Mouse (Mus musculus): ENCODE measurements at regions not wholly inside any gene's neighbourhood (a gene's known extent, or its start where the extent isn't known, plus 50 kb on each side); places are given as distances from the start of the nearest gene placed in this dataset.
A peak's percentile ranks its signal among the peaks of the same experiment; 100 is the strongest.

DNA sequence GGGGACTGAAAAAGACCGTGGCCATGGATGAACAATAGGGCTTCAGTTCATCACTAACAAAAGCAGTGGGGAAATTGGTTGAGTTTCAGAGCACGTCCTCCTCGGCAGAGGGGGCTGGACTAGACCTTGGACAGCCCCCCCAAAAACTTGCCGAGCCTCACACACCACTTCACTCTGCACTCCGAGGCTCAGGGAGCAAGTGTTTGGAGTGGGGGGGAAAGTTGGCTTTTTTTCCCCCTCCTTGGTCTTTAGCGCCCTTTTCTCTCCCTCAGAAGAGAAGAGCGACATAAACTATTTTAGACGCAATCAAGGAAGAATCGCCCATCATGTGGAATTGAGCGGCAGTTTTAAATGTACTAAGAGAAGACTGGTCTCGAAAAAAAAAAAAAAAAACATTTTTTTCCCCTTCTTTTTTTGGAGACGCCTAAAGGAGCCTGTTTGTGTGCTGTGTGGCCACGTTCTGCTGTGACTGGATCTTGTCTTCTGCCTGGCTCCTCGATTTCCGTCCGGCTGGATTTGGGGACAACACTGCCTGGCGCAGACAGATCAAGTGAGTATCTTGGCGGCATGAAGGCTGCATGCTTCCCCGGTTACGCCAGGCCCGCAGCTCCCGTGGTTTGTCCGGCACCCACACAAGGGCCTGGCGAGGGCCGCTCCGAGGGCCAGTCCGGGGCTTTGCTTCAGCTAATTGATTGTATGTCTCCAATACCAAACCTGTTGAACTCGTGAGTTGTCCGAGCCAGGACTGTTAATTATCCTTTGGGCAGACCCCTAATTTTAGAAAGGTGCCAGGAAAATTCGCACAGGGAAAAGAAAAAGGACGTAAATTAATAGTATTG lies 228.7 kb downstream of the Mef2c start:
- Histone ChIP-seq H3K36me3 (no peaks in the 10 kb centered on the region), H3K27ac (replicated peaks) (no peak overlapping the region), H3K4me3 (peak overlapping the region; percentile 41), H3K4me1 (peaks cover 26% of the 10 kb centered on the region), H3K9me3 (no peaks in the 10 kb centered on the region), H3K4me2 (peak overlapping the region; percentile 91), H3K27me3 (replicated peaks) (peaks cover 84% of the 10 kb centered on the region), H3K9ac (0 out of 2 replicates have a peak overlapping the region, but pooled peaks have one; percentile 7)
- no peak for ATAC-seq (ENCODE audit: extremely low read depth, insufficient number of reproducible peaks, low FRiP score, low TSS enrichment)
- whole genome bisulfite sequencing, result 1% methylated on average over 31 of the region's 31 CpGs

- Histone ChIP-seq H3K9ac (0 out of 2 replicates have a peak overlapping the region, but pooled peaks have one; percentile 19), H3K27me3 (replicated peaks) (peaks cover 84% of the 10 kb centered on the region), H3K4me3 (peak overlapping the region; percentile 41), H3K27ac (replicated peaks) (no peak overlapping the region), H3K4me2 (peak overlapping the region; percentile 91), H3K4me1 (peaks cover 35% of the 10 kb centered on the region), H3K9me3 (no peaks in the 10 kb centered on the region), H3K36me3 (no peaks in the 10 kb centered on the region)
- no peak for ATAC-seq (ENCODE audit: extremely low read depth, insufficient number of reproducible peaks, low FRiP score, low TSS enrichment)
- WGBS, result 3% methylated on average over 24 of the region's 24 CpGs
Measured at GRCm38 (mm10) chr13:83733231-83733990, 229.6 kb downstream of the Mef2c start.

DNA sequence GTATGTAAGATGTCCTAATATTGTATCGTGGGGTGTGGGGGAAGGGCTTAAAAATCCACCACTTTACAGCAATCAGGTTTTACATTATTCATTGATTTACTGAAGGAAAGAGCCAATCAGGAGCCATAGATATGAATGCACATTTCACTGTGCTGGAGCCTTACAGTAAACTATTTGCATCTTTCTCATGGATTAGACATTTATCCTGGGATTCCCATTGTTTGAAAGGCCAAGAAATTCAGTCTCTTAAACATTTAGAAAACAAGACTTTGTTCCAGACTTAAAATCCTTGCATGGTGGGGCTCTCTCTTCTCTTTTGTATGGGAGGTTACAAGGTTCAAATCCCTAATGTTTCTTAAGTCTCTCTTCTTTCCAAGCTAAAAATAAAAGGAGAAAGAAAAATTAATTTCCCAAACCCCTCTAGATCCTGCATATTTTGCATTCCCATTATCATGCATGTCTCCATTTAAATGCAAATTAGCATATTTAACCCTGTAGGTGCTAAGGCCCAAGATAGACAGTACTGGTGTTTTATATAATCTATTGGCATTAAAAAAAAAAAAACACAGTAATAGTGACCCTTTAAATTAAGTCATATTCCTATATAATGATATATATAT lies 230.3 kb downstream of the Mef2c start:
- Histone ChIP-seq H3K27ac (replicated peaks) (no peak overlapping the region), H3K4me3 (peak overlapping the region; percentile 41), H3K9me3 (no peaks in the 10 kb centered on the region), H3K9ac (no peak overlapping the region), H3K27me3 (replicated peaks) (peaks cover 84% of the 10 kb centered on the region), H3K4me2 (peak overlapping the region; percentile 91), H3K36me3 (no peaks in the 10 kb centered on the region), H3K4me1 (peaks cover 39% of the 10 kb centered on the region)
- ATAC-seq (ENCODE audit: extremely low read depth, insufficient number of reproducible peaks, low FRiP score, low TSS enrichment), result no peak
- WGBS, result 3% methylated on average over 1 of the region's 1 CpGs

- Histone ChIP-seq H3K27me3 (replicated peaks) (peaks cover 85% of the 10 kb centered on the region), H3K9me3 (no peaks in the 10 kb centered on the region), H3K4me3 (no peak overlapping the region), H3K27ac (replicated peaks) (no peak overlapping the region), H3K9ac (no peak overlapping the region), H3K36me3 (no peaks in the 10 kb centered on the region), H3K4me1 (peaks cover 41% of the 10 kb centered on the region), H3K4me2 (no peak overlapping the region)
- ATAC-seq (ENCODE audit: extremely low read depth, insufficient number of reproducible peaks, low FRiP score, low TSS enrichment), result no peak
- 15% methylated on average over 1 of the region's 1 CpGs for WGBS
Measured at GRCm38 (mm10) chr13:83734656-83735055, 230.8 kb downstream of the Mef2c start.

- no peak overlapping the region for H3K9ac ChIP-seq
- WGBS, result 66% methylated on average over 1 of the region's 1 CpGs
- H3K4me1 ChIP-seq, result peaks cover 37% of the 10 kb centered on the region
- H3K4me3 ChIP-seq, result no peak overlapping the region
- no peak for ATAC-seq (ENCODE audit: extremely low read depth, insufficient number of reproducible peaks, low FRiP score, low TSS enrichment)
- no peaks in the 10 kb centered on the region for H3K36me3 ChIP-seq
- no peak overlapping the region for H3K4me2 ChIP-seq
- no peaks in the 10 kb centered on the region for H3K9me3 ChIP-seq
- H3K27me3 ChIP-seq (replicated peaks), result peaks cover 85% of the 10 kb centered on the region
- H3K27ac ChIP-seq (replicated peaks), result no peak overlapping the region
Measured at GRCm38 (mm10) chr13:83735101-83735500, 231.3 kb downstream of the Mef2c start.

DNA sequence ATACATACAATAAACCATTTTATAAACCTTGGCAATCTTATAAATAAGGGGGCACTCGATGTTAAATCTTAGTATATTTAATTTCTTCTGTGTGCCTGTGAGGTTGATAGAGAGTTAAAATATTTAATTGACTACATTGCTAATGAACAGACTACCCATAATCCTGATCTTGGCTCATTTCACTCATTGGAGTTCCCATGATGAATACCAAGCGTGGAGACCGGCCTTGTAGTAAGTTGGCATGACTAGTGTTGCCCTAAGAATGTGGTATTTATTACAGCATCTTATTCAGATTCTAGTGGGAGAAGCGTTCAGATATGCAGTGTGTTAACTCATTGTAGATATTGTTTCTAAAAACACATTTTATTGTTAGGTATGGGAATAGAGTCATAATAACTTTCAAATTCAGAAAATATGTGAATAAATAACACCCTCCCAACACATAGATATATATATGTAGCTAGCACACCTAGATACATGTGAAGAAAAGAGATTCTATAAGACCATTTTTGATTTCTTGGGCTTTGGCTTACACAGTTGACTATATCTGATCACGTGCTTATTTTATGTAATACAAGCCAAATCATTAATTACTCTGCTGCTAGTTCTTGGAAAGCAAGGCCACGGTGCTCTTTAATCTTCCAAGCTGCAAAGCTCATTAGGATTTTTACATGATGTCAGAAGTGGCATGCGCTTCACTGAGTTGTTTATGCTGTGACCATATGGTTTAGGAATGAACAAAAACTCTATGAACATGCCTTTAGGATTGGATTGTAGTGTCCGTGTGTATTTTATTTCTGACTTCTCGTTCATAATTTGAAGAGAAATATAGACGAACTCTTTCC lies 232.0 kb downstream of the Mef2c start:
- no peak overlapping the region for H3K4me3 ChIP-seq
- H3K36me3 ChIP-seq, result no peaks in the 10 kb centered on the region
- no peak overlapping the region for H3K9ac ChIP-seq
- no peaks in the 10 kb centered on the region for H3K9me3 ChIP-seq
- peaks cover 36% of the 10 kb centered on the region for H3K4me1 ChIP-seq
- H3K4me2 ChIP-seq, result no peak overlapping the region
- H3K27ac ChIP-seq (replicated peaks), result no peak overlapping the region
- 51% methylated on average over 10 of the region's 10 CpGs for WGBS
- ATAC-seq (ENCODE audit: extremely low read depth, insufficient number of reproducible peaks, low FRiP score, low TSS enrichment), result no peak
- peaks cover 87% of the 10 kb centered on the region for H3K27me3 ChIP-seq (replicated peaks)

- Histone ChIP-seq H3K27ac (replicated peaks) (no peak overlapping the region), H3K27me3 (replicated peaks) (peaks cover 90% of the 10 kb centered on the region), H3K36me3 (no peaks in the 10 kb centered on the region), H3K9me3 (no peaks in the 10 kb centered on the region), H3K4me1 (peaks cover 35% of the 10 kb centered on the region), H3K4me3 (peak overlapping the region; percentile 37), H3K9ac (no peak overlapping the region), H3K4me2 (peak overlapping the region; percentile 56)
- ATAC-seq (ENCODE audit: extremely low read depth, insufficient number of reproducible peaks, low FRiP score, low TSS enrichment), result no peak
- 9% methylated on average over 9 of the region's 9 CpGs for WGBS
Measured at GRCm38 (mm10) chr13:83737031-83737825, 233.4 kb downstream of the Mef2c start.

DNA sequence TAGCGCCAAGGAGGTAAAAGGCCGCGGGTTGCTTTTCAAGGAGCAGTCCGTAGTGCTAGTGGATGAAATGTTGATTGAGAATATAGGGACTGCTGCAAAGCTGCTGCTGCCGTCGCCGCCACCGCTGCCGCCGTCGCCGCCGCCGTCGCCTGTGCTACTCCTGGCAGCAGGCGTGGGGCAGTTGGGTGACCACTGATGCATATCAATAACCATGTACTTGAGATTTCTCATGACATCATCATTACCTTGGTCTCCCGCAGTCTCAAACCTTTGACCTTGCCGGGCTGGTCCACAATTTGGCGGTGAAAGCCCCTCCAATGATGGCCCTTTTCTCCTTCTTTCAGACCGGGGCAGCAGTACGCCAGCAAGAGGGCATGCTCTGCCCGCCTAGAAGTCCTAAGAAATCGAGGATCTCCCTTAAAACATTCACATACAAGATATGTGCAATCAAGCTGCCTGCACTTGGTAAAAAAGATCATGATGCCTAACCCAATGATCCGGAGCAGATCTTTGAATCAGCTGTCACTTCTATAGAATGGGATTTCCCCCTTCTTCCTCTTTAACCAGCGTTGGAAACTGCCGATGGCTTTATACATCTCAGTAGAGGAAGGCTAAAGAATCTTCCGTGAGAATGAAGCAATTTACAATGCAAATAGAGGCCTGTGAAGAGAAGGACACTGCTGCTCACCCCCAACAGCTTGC lies 234.1 kb downstream of the Mef2c start:
- H3K27ac ChIP-seq (replicated peaks), result no peak overlapping the region
- H3K4me3 ChIP-seq, result peak overlapping the region; percentile 37
- H3K36me3 ChIP-seq, result no peaks in the 10 kb centered on the region
- no peaks in the 10 kb centered on the region for H3K9me3 ChIP-seq
- H3K27me3 ChIP-seq (replicated peaks), result peaks cover 87% of the 10 kb centered on the region
- peak overlapping the region; percentile 56 for H3K4me2 ChIP-seq
- H3K4me1 ChIP-seq, result peaks cover 29% of the 10 kb centered on the region
- ATAC-seq (ENCODE audit: extremely low read depth, insufficient number of reproducible peaks, low FRiP score, low TSS enrichment), result no peak
- WGBS, result 1% methylated on average over 27 of the region's 27 CpGs
- no peak overlapping the region for H3K9ac ChIP-seq

- H3K4me2 ChIP-seq, result peak overlapping the region; percentile 56
- peaks cover 23% of the 10 kb centered on the region for H3K4me1 ChIP-seq
- H3K27me3 ChIP-seq (replicated peaks), result peaks cover 84% of the 10 kb centered on the region
- H3K9ac ChIP-seq, result no peak overlapping the region
- no peaks in the 10 kb centered on the region for H3K9me3 ChIP-seq
- WGBS, result 6% methylated on average over 12 of the region's 12 CpGs
- no peak overlapping the region for H3K27ac ChIP-seq (replicated peaks)
- H3K36me3 ChIP-seq, result no peaks in the 10 kb centered on the region
- peak overlapping the region; percentile 37 for H3K4me3 ChIP-seq
- no peak for ATAC-seq (ENCODE audit: extremely low read depth, insufficient number of reproducible peaks, low FRiP score, low TSS enrichment)
Measured at GRCm38 (mm10) chr13:83738528-83738981, 234.7 kb downstream of the Mef2c start.

DNA sequence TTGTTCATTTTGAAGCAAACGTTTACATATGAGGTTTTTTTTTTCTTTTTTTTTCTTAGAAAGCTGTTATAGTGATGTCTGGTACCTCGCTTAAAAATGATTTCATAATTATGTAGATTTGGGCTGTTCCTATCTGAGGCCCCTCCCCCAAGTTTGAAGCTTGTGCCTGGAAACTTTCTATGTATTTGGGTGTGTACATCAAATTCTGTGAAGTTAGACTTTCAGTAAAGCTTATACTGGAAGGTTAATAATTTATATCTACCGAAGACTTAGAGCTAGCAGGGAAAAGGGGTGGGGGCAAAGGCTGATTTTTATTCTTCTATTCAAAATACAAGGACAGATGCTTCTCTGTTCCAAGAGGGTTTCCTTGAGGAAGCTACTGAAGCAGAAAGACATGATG lies 235.3 kb downstream of the Mef2c start:
- no peaks in the 10 kb centered on the region for H3K36me3 ChIP-seq
- 12% methylated on average over 3 of the region's 3 CpGs for WGBS
- H3K4me1 ChIP-seq, result peaks cover 21% of the 10 kb centered on the region
- peak overlapping the region; percentile 56 for H3K4me2 ChIP-seq
- no peaks in the 10 kb centered on the region for H3K9me3 ChIP-seq
- no peak overlapping the region for H3K27ac ChIP-seq (replicated peaks)
- H3K4me3 ChIP-seq, result peak overlapping the region; percentile 37
- no peak for ATAC-seq (ENCODE audit: extremely low read depth, insufficient number of reproducible peaks, low FRiP score, low TSS enrichment)
- H3K27me3 ChIP-seq (replicated peaks), result peaks cover 79% of the 10 kb centered on the region
- no peak overlapping the region for H3K9ac ChIP-seq
